Mouse (Mus musculus) monocyte, adult 2 months (primary cell): Measurements from ENCODE around the gene Tle4.
"Not testable (repeated sequence)": the region's sequence is repeated elsewhere in the genome, so short reads cannot be mapped to it uniquely, and the experiment has no call there.

Experiments
- DNase-seq, 2 experiments: peaks; one replicate each; pipeline ENCODE4 v3.0.0; 2022; ENCODE audit warnings: low spot score in 2 of 2, low read depth in 1 of 2

Tle4 gene

GRCm38 (mm10) chr19:14597917-14598689 lies at the start of gene Tle4:
Gene Tle4, minus strand, starts transcription at chr19:14598051.
- DNase-seq = peak; percentile 100

- DNase-seq = no peak
Observed at GRCm38 (mm10) chr19:14645666-14646065, 47.8 kb upstream of the Tle4 start.

DNA sequence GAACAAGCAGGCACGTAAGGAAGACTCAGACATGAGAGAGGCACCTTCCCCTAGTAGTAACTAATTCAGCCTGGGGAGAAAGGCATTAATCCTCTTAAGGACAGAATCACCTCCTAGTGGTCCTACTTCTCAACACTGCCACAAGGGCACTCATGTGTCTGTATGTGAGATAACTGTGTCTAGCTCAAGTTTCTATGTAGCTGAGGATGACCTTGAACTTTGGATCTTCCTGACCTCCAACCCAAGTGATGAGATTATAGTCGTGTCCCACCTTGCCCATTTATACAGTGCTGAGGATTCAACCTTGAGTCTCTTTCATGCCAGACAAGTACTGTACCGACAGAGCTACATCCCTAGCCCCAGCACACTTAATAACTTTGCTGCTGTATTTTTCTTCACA lies 46.9 kb upstream of the Tle4 start:
- no peak for DNase-seq

DNA sequence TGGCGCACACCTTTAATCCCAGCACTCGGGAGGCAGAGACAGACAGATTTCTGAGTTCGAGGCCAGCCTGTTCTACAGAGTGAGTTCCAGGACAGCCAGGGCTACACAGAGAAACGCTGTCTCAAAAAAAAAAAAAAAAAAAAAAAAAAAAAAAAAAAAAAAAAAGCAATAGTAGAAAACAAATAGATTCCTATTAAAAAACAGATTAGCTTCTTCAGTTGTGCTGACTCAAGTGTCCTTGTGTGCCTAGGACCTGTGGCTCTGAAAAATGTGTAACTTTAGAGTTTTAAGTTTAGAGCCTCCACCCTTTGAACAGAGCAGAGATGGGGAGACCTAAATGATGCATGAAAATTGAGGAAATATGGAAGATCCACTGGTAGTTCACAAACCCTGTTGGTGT lies 45.2 kb upstream of the Tle4 start:
- DNase-seq = not testable (repeated sequence)

GRCm38 (mm10) chr19:14642663-14643062 lies 44.8 kb upstream of the Tle4 start:
- no peak for DNase-seq

- DNase-seq = no peak
Observed at GRCm38 (mm10) chr19:14635213-14635928, 37.5 kb upstream of the Tle4 start.

- no peak for DNase-seq
Observed at GRCm38 (mm10) chr19:14623355-14623754, 25.5 kb upstream of the Tle4 start.

- DNase-seq = no peak
Observed at GRCm38 (mm10) chr19:14620534-14620933, 22.7 kb upstream of the Tle4 start.

DNA sequence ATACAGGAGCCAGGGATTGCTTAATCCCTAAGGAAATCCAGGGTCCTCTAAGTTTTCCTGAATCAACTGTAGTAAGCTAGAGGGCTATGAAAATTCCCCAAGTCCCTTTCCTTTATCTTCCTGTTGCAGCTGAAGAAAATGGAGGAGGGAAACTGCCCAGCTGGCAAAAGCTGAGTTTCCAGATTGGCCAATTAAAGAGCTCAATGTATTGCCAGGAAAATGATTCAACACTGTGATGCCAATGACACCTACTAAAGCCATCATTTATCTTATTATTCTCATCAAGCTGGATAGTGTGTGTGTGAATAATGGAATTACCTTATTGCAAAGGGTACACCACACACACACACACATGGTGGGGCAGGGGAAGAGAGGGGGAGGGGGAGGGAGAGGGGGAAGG lies 22.0 kb upstream of the Tle4 start:
- no peak for DNase-seq

- DNase-seq = no peak
Observed at GRCm38 (mm10) chr19:14614816-14615215, 17.0 kb upstream of the Tle4 start.

- DNase-seq = no peak
Observed at GRCm38 (mm10) chr19:14610542-14611317, 12.9 kb upstream of the Tle4 start.

DNA sequence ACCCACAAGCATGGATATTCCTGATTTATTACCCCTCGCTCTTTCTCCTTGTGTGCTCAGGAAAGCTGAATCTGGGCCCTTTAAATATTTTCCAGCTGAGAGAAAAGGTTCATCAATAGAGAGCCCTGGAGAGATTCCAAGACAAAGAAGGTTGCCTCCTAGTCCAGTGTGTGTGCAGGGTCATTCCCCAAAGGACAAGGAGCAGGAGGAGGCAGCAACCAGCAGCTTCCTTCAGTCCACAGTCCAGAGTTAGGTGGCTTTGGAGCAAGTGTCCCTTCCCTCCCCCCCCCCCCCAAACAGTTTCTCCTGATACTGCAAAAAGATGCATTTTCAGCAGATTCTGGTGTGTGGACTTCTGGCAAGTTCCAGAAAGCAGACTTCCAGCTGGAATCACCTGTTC lies 3.0 kb upstream of the Tle4 start:
- no peak for DNase-seq

GRCm38 (mm10) chr19:14600354-14600753 lies 2.5 kb upstream of the Tle4 start:
- no peak for DNase-seq

GRCm38 (mm10) chr19:14599851-14600251 lies 2.0 kb upstream of the Tle4 start:
- no peak for DNase-seq

DNA sequence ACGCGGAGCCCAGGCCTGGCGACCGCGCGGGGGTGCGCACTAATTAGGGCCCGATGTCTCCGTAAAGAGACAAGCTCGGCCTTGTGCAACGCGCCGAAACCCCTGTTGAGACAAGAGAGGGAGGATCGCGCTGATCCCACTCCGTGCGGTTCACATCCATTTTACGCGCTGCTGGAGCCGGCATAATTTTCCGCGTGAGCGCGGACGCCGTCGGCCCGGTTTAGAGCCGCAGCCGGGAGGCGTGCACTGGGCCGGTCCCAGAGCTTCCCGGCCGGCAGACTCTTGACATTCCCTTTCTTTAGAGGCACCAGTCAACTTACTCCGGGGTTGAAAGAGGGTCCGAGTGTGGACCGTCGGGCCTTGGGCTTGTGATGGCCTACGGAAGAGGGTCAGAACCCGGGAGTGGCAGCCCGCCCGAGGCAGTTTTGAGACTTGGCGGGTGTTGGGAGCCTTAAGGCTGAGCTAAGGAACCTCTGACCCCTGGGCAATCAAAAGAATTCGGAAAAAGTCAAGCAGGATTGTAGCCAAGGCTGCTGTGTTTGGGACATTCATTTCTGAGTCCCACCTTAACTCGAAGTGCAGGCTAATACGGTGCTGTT lies 938 bp upstream of the Tle4 start:
- DNase-seq = no peak

DNA sequence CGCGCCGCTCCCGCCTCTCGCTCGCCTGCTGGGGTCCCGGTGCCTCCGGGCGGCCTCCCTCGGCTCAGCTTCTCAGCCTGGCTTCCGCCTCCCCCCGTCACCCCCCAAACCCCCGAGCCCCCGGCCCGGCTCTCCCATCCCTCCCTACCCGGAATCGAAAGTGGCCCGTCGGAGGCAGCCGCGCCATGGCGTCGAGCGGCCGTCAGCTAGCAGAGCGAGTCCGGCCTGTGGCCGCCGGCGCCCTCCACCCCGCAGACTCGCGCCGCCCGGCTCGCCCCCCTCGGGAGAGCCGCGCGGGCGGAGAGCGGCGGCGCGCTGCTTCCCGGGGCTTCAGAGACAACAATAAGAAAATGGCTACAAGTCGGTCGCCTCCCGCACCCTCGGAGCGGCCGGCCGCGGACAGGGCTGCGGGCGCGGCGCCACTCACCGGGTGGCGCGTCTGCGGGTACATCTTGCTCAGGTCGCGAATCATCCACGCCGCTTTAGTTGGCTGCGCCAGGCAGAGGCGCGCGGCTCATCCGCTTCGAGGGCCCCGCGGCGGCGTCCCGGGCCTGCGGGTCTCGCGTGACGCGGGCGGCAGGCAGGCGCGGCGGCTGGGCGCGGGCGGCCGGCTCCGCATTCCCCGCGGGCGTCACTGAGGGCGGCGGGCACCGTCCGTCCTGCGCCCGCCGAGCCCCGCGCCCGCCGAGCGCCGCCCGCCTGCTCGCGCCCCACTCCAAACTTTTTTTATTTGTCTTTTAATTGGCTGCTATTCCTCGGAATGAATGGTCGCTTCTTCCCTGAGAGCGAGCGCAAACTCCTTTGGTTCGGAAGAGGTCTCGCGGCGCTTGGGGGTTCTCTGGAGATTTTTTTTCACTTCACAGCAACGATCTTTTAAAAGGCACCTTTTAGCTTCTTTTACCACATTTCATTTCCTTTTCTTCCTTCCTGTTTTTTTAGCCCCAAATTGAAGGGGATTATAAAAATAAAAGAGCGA lies 622 bp downstream of the Tle4 start:
- peak in 1 of 2 experiments; percentile 15 for DNase-seq

- DNase-seq = no peak
Observed at GRCm38 (mm10) chr19:14596358-14596940, 1.4 kb downstream of the Tle4 start.

GRCm38 (mm10) chr19:14595390-14595997 lies 2.4 kb downstream of the Tle4 start:
- no peak for DNase-seq

DNA sequence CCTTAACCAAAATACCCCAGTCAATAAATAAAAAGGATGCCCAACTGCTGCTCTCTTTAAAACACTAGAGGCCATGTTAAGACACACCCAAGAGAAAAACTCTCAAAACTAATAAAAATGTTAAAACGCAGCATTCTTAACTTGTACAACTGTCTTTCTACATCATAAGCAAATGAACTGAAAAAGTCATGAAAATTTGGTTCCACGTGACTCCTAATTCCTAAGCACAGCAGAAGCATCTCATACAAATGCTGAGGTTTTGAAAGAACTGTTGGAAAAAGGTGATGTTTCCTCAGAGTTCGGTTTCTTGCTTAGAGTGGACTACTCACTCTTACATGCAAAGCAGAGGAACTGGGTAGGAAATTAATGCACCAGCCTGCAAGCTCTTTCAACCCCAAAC lies 3.3 kb downstream of the Tle4 start:
- no peak for DNase-seq
